Comparison of ENCODE assay signal across 8 mouse cellular contexts in genomic region chr9:106372431-106373412, GRCm38 (mm10). TPM values are rescaled to one million over a fixed set of nuclear protein-coding genes. Genes with fewer than 3 reads are reported as not detected.
DNase-seq lines count a peak whose midpoint lies in the region; ATAC-seq lines count a peak whose summit lies in the region.

No protein-coding gene starts in this region.

- peaks cover 46% of the 10 kb centered on the region for H3K4me1 ChIP-seq in heart, embryonic 13.5 days
- H3K4me1 ChIP-seq in hindbrain, embryonic 13.5 days (replicated peaks): peaks cover 43% of the 10 kb centered on the region
- H3K4me1 ChIP-seq in midbrain, embryonic 15.5 days: peaks cover 34% of the 10 kb centered on the region

- DNase-seq in heart, adult 9 months (ENCODE audit: low spot score in 2 of 2): no peak
- DNase-seq in CD4-positive, CD25-positive, alpha-beta regulatory T cell, adult 2 months (ENCODE audit: low read depth, low spot score): peak; percentile 64
- no peak for DNase-seq in cerebellum, postnatal 14 days
- DNase-seq in adrenal gland, postnatal 10 days: no peak
- DNase-seq in ovary, postnatal 14 days (ENCODE audit: low spot score): no peak

- H3K36me3 ChIP-seq in heart, embryonic 13.5 days: peaks cover 61% of the 10 kb centered on the region
- peaks cover 54% of the 10 kb centered on the region for H3K36me3 ChIP-seq in hindbrain, embryonic 13.5 days
- H3K36me3 ChIP-seq in midbrain, embryonic 15.5 days (replicated peaks): peaks cover 21% of the 10 kb centered on the region

- ATAC-seq in heart, embryonic 13.5 days (ENCODE audit: extremely low read depth, insufficient number of reproducible peaks, low FRiP score, low TSS enrichment): no peak
- ATAC-seq in hindbrain, embryonic 13.5 days (ENCODE audit: low FRiP score): no peak
- no peak for ATAC-seq in midbrain, embryonic 15.5 days (replicated peaks)

- H3K27ac ChIP-seq in heart, embryonic 13.5 days (replicated peaks): peak overlapping the region; percentile 80
- H3K27ac ChIP-seq in hindbrain, embryonic 13.5 days: no peak overlapping the region
- H3K27ac ChIP-seq in midbrain, embryonic 15.5 days: no peak overlapping the region

- H3K9me3 ChIP-seq in heart, embryonic 13.5 days: no peaks in the 10 kb centered on the region
- H3K9me3 ChIP-seq in hindbrain, embryonic 13.5 days: no peaks in the 10 kb centered on the region
- H3K9me3 ChIP-seq in midbrain, embryonic 15.5 days: no peaks in the 10 kb centered on the region

- H3K9ac ChIP-seq in heart, embryonic 13.5 days: peak overlapping the region; percentile 98
- peak overlapping the region; percentile 96; the same call in 1 of the 2 replicates for H3K9ac ChIP-seq in hindbrain, embryonic 13.5 days
- H3K9ac ChIP-seq in midbrain, embryonic 15.5 days: 0 out of 2 replicates have a peak overlapping the region, but pooled peaks have one; percentile 2

- no peaks in the 10 kb centered on the region for H3K27me3 ChIP-seq in heart, embryonic 13.5 days (replicated peaks)
- no peaks in the 10 kb centered on the region for H3K27me3 ChIP-seq in hindbrain, embryonic 13.5 days
- H3K27me3 ChIP-seq in midbrain, embryonic 15.5 days (replicated peaks): no peaks in the 10 kb centered on the region

- H3K4me3 ChIP-seq in heart, embryonic 13.5 days: 0 out of 2 replicates have a peak overlapping the region, but pooled peaks have one; percentile 95
- H3K4me3 ChIP-seq in hindbrain, embryonic 13.5 days: no peak overlapping the region
- H3K4me3 ChIP-seq in midbrain, embryonic 15.5 days: no peak overlapping the region

- peak overlapping the region; percentile 99 for H3K4me2 ChIP-seq in heart, embryonic 13.5 days
- peak overlapping the region; percentile 95; the same call in 1 of the 2 replicates for H3K4me2 ChIP-seq in hindbrain, embryonic 13.5 days
- no peak overlapping the region for H3K4me2 ChIP-seq in midbrain, embryonic 15.5 days

- 84% methylated on average over 11 of the region's 11 CpGs for WGBS in heart, embryonic 13.5 days
- 92% methylated on average over 11 of the region's 11 CpGs for WGBS in hindbrain, embryonic 13.5 days
- 93% methylated on average over 11 of the region's 11 CpGs for WGBS in midbrain, embryonic 15.5 days

RNA-seq across cellular contexts. Expression of gene Dusp7, which starts 4.3 kb away (rescaled TPM):
- polyA plus RNA-seq in heart, embryonic 13.5 days (2015; fragmentation: Nextera tagmentation; extraction: Ambion mirVana): 8.6 and 10.4 TPM in 2 replicates
- polyA plus RNA-seq in hindbrain, embryonic 13.5 days (2015; fragmentation: Nextera tagmentation; extraction: Ambion mirVana): 9.9 and 10.3 TPM in 2 replicates
- 15.7 and 16.1 TPM in 2 replicates for polyA plus RNA-seq in midbrain, embryonic 15.5 days (2015; fragmentation: Nextera tagmentation; extraction: Ambion mirVana)
- 10 to 100 TPM; 21.0 to 26.1 TPM for total RNA-seq in adrenal gland, postnatal 10 days (2021)

RNA-seq across cellular contexts. Expression of gene Rpl29, which starts 56.5 kb away (rescaled TPM):
- 659 and 696 TPM in 2 replicates for polyA plus RNA-seq in heart, embryonic 13.5 days (2015; fragmentation: Nextera tagmentation; extraction: Ambion mirVana)
- polyA plus RNA-seq in hindbrain, embryonic 13.5 days (2015; fragmentation: Nextera tagmentation; extraction: Ambion mirVana): 704 TPM in 2 replicates
- 553 and 554 TPM in 2 replicates for polyA plus RNA-seq in midbrain, embryonic 15.5 days (2015; fragmentation: Nextera tagmentation; extraction: Ambion mirVana)
- 100 to 1,000 TPM; 485 to 490 TPM for total RNA-seq in adrenal gland, postnatal 10 days (2021)

Comparison
In these comparisons a context has a peak if more than half of its experiments do, and no peak if none do; other contexts are left out.
1. H3K9ac ChIP-seq: peak in every context shown above with its lines; median percentile 98 in heart, embryonic 13.5 days; 96 in hindbrain, embryonic 13.5 days; 2 in midbrain, embryonic 15.5 days.